Mouse (Mus musculus) thymus, postnatal 0 days (tissue): Measurements from ENCODE around the gene Taok3. TPM values are rescaled to one million over a fixed set of nuclear protein-coding genes. Genes with fewer than 3 reads are reported as not detected.
A peak's percentile ranks its signal among the peaks of the same experiment; 100 is the strongest.

ENCODE experiments used
- DNase-seq: peaks from one replicate; pipeline ENCODE4 v3.0.0-alpha.2; 2015; ENCODE audit warnings: low spot score
- polyA plus RNA-seq: library from polyadenylated mRNA; unstranded; fragments of >200 nt; fragmentation: Nextera tagmentation; extraction: Ambion mirVana; gene quantifications from 2 replicates; pipeline ENCODE4 v1.2.1, GENCODE M21; 2015

Taok3 gene
- polyA plus RNA-seq, 1 experiment from 2014 or later = 68.1 TPM

DNA sequence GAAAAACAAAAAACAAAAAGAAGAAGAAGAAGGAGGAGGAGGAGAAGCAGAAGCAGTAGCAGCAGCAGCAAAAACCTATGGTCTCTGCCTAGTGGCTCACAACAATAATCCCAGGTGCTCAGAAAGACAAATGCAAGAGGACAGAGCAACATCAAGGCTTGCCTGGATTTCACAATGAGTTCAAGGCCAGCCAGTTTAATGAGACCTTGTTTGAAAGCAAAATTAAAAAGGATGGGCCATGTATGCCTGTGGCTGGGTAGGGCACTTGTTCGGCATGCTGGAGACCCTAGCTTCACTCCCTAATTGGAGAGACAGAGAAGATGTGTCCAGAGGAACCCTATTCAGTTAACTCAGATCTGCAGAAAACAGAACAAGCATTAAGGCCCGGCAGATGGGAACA, 2.7 kb upstream of the Taok3 start:
- no peak for DNase-seq

DNA sequence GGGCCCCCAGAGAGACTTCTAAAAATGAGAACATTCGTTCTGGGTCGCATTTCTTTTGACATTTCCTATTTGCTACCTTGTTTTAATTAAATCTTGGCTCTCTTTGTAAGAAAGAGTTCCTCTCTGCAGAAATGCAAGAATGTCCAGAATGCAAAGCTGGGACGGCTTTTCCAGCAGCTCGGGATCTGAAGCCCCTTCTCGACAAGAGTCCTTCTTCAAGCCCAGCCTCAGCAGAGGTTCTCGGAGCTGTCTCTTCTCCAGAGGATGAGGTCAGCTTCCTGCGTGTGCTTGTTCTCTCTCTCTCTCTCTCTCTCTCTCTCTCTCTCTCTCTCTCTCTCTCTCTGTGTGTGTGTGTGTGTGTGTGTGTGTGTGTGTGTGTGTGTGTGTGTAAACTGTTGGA, 2.2 kb upstream of the Taok3 start:
- no peak for DNase-seq

DNA sequence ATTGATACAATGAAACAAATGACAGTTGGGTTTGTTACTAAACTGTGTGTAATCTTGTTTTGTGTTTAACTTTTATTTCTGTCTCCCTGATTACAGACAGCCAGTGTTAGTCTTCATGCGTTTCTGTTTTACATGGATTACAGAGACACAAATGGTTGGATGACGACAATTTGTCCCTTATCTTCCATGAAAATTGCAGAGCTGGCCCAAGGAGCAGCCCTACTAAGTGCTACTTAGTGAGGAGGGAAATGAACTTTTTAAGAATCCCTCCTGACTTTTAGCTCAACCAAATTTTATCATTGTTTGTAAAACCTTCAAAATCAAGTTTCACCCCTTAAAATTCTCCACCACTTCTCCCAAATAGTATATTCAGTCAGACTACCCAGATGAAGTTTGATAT, 1.7 kb upstream of the Taok3 start:
- no peak for DNase-seq

DNA sequence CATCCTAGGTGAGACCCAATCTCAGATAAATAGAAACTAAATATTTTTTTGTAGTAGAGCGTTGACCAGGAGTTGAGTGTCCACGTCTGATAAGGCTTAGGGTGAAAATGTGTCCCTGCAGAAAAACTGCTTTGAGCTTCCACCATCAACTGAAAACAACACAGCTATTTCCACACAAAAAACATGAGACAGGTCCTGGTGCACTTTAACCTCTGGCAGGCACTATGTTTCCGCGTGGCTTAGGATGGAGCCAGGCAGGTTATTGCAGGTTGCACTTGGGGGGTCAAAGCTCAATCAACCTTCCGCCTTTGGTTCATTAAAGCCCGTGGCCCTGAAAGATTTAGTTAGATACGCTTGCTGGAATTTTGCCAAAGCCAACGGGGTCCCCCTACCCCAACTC, 1.1 kb upstream of the Taok3 start:
- DNase-seq = no peak

DNA sequence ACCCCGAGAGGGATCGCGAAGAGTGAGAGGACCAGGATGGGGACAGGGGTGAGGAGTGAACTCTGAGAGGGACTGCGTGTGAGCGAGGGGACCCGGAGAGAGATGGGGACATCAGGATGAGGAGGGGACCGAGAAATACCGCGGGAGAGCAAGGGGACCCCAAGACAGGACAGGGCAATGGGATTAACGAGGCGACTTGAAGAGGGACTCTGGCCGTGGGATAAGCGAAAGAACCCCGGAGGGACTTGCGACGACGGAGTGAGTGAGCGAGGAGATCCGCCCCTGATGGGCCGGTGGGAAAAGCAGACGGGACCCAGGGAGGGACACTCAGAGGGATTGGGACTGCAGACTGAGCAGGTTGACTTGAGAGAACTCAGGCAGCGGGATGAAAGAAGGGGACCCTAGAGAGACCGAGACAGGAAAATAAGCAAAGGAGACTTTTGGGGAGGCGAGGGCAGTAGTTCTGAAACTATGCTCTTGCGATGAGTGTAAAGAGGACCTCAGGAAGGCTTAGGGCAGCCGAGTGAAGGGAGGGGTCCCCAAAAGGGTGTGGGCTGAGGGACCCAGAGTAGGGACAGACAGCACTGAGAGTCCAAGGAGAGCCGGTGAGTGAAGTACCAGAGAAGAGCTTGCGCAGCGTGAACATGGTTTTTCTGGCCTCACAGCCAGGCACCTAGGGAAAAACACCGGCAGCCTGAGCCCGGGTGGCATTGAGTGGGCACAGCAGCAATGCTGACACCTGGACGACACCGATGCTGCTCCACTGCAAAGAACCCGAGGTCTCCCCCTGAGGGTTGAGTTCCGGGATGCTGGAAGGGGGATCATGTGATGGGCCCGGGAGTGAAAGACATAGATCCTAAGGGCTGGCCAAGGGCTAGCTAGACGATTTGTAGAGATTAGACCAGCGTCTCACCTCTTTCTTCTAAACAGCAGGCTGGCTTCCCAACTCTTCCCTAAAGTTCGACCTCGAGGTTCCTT, 849 bp downstream of the Taok3 start:
- DNase-seq = peak; percentile 17

DNA sequence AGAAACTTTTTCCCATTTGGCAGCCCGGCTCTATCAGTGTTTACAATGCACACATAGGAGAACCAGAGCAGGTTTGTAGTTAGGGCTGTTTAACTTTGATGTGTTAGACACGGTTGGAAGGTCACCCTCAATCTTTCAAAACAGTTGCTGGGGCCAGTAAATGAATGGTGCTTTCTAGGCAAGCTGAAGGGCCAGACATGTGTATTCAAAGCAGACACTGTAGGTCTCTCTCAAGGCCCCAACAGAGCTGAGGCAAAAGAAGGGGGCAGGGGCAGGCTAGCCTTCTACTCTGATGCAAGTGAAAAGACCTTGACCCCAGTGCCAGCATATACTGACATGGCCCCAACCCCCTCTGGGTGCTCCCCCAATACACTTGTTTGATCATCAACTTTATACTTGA, 1.7 kb downstream of the Taok3 start:
- DNase-seq = no peak

DNA sequence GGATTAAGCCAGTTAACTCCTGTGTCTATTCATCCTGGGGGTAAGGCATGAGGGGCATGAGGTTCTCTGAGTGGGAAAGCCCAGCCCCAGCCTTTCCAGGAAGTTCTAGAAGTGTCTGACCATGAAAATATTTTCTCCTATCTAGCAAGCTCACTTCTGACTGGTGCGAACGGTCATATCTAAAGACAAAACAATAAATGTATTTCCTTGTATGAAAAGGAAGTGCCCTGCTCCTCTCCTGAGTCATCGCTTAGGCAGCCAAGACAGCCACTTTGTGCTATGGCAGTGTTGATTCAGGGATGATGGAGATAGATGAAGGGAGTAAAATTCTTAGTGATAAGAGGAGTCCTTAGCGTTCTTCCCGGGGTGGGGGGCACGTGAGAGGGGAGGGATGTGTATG, 3.2 kb downstream of the Taok3 start:
- no peak for DNase-seq

DNA sequence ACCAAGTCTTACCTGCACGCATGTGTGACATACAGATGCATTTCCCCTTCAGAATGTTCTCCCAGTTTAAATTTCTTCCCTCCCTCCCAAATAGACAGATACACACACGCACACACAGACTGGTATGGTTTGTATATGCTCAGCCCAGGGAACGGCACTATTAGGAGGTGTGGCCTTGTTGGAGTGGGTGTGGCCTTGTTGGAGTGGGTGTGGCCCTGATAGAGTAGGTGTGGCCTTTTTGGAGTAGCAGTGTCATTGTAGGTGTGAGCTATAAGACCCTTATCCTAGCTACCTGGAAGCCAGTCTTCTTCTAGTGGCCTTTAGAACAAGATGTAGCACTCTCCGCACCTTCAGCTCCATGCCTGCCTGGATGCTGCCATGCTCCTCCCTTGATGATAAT, 3.9 kb downstream of the Taok3 start:
- no peak for DNase-seq

DNA sequence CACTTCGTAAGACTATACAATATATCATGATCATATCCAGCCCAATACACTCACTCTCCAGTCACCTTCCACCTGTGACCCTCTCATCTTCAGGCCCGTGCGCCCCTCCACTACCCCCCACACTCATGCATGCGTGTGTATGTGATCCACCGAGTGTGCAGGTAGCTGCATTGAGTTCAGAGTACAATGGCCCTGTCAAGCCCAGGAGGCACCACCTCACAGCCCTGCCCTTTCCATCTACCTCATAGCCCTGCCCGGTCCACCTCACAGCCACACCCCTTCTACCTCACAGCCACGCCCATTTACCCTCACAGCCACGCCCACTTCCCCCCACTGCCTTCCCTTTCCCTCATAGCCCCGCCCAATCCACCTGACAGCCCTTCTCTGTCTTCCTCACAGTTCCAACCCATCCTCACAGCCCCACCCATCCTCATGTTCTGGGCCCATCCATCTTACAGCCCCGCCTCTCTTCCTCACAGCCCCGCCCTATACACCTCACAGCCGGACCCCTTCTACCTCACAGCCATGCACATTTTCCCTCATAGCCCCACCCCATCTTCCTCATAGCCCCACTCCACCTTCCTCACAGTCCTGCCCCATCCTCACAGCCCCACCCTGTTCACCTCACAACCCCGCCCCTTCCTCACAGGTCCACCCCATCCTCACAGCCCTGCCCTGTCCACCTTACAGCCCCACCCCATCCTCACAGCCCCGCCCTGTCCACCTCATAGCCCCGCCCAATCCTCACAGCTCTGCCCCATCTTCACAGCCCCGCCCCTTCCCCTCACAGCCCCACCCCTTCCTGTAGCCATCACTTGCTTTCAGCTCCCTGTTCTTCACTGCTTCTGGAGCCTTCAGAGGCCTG, 5.8 kb downstream of the Taok3 start:
- no peak for DNase-seq

DNA sequence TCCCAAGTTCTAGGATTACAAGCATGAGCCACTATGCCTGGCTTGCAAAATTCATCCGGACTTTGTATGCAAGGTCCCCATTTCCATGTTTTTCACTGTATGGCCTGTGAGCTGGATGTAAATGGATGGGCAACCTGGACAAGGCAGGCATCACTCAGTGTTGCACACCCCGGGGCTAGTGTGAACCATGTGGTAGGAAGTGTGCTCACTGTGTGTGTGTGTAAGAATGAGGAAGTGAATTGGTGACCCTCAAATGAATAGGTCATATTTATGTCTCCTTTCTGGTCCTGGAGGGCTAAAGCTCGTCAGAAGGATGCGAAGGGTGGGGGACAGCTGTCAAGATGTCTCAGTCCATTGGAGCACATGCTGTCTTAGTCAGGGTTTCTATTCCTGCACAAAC, 7.1 kb downstream of the Taok3 start:
- DNase-seq = no peak

DNA sequence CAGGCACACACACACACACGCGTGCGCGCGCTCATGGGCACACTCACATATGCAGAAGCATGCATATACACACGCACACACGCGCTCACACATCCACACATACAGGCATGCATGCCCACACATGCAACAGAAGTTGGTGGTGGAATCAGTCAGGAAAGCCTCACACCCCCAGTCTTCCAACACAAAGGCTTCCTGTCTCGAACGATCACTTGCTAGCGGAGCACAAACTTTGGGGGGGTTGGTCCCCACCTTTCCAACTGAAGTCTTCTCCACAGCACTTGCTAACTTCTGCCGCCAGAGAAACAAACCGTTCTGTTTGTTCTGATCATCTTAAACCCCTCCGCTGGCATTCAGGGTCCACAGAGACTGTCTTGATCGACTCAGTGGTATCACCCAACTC, 10.8 kb downstream of the Taok3 start:
- peak; percentile 58 for DNase-seq

DNA sequence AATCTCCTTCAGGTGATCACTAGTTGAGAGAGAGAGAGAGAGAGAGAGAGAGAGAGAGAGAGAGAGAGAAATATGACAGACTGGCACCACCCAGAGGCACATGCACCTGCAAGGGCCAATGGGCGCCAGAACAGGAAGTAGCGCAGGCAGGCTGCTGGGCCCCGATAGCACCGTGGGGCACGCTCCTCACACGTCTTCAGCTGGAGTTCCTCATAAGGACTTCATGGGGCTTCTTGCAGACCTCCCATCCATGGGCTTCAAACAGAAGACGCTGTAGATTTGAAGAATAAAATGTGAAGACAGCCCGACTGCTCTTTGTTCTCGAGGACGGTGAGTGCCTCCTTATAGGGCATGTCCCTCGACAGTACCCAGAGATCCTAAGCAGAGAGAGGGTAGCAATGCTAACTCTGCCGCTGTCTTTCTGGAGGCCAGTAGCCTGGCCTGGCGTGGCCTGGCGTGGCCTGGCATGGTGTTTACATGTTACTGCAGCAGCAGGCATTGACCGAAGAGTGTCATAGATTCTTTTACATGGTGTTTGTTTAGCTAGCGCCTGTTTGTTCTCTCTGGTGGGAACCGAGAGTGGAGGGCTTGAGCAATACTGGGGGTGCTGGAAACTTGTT, 13.6 kb downstream of the Taok3 start:
- peak; percentile 89 for DNase-seq

DNA sequence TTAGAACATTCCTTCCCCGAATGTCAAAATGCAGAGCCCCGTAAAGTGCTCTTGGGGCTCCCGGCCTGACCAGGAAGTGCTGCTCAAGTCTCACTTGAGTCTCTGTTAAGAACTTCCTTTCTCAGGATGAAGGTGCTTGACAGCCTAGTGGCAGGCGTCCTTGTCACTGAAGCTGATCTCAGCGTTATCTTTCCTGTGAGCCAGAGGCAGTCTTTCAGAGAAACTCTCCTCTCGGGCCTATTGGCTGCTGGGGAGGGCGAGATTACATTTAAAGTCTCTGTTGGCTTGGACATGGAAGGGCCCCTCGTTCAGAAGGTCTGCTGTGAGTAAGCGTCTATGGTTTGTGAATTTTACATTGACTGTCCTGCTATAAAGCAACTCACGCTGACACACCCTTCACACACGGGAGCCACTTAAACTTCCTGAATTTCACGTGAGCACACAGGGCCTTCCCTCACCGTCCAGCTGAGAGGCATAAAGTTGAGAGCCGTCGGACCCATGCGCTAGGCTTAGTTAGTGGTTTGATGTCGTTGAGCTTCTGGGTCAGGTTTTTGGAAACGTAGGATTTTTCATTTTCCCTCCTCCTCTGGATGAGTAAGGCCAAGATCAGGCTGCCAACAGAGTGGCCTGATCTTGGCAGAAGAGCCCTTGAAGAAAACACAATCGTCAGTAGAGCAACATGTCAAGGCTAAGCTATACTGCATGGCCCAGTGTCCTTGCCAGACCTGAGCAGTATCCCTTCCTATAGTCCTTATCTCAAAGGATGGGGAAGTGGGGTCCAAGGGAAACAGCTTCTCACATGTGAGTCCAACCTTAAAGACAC, 14.3 kb downstream of the Taok3 start:
- DNase-seq = peak; percentile 38

DNA sequence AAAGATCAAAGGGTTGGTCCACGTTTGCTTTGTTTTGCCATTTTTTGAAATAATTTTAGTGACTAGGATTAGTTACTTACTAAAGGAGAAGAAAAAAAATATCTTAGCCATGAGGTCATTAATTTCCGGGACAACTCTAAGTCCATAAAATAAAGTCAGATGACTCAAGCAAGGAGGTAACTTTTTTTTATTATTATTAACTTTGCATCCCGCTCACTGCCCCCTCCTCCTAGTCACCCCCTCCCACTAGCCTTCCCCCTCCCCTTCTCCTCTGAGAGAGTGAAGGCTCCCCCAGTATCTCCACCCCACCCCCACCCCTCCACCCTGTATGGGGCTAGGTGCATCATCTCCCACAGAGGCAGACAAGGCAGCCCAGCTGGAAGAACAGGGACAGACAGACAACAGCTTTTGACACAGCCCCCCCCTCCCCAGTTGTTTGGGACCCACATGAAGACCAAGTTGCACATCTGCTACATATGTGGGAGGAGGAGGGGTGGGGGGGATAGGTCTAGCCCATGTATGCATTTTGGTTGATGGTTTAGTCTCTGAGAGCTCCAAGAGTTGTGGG, 15.0 kb downstream of the Taok3 start:
- peak; percentile 48 for DNase-seq

DNA sequence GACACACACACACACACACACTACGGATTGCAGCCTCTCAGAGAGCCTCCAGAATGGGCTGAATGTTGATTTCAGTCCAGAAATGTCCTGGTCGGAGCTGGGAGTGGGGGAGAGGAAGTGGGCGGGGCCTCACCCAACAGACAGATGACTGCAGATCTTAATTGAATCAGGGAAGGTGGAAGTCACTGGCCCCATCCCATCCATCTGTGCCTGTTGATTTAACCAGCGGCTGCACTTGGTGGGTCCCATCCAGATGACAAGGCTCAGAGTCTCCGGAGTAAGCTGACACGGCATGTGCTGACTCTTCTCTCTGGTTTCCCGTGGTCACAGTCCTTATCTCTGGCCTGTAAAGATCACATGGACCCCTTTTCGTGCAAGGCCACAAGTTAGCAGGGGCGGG, 15.9 kb downstream of the Taok3 start:
- peak; percentile 47 for DNase-seq

DNA sequence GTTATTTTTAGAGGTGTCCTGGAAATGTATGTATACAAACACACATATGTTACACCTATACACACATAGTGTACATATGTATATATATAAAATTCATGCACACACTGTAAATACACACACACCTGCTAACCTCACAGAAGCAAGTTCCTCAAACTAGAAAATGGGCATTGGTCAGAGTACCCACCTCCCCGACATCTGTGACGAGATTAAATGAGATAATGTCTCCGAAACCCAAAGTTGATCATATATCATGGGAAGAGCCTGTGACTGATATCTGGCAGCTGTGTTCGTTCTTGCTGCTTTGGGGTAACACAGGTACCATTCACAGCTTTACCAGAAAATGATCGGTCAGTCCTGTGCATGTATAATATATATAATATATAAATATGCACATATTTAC, 16.6 kb downstream of the Taok3 start:
- no peak for DNase-seq

DNA sequence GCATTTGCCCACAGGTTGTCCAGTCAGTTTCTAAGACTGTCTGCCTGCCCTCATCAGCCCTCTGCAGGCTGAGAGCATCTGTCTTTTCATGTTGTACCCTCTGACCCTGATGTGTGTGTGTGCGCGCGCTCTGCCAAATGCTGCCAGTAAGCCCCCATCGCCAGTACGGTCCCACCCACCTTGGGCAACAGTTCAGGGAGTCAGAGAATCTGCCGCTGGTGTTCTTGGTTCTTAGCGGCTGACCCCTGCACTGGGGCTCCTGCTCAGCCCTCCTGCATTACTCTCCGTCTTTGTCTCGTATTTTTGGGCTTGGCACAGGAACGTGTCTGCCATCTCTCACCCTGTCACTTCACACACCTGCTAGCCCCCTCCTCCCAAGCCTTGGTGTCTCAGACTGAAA, 17.1 kb downstream of the Taok3 start:
- DNase-seq = no peak

DNA sequence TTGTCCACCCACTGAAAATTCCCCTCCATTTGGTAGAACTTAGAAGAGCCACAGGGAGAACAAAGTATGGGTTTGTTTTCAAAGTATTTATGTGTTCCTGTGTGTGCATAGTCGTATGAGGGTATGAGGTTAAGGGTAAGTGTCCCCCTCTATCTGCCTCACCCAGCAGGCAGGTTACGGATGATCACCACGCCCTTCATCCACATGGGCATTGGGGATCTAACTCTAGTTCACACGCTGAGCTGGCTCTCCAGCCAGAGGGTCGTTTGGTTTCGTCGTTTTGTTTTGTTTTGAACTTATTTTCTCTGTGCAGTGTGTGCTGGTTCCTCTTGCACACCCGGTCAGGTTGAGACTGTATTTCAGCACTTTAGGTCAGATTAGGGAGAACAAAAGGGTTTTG, 17.7 kb downstream of the Taok3 start:
- no peak for DNase-seq

DNA sequence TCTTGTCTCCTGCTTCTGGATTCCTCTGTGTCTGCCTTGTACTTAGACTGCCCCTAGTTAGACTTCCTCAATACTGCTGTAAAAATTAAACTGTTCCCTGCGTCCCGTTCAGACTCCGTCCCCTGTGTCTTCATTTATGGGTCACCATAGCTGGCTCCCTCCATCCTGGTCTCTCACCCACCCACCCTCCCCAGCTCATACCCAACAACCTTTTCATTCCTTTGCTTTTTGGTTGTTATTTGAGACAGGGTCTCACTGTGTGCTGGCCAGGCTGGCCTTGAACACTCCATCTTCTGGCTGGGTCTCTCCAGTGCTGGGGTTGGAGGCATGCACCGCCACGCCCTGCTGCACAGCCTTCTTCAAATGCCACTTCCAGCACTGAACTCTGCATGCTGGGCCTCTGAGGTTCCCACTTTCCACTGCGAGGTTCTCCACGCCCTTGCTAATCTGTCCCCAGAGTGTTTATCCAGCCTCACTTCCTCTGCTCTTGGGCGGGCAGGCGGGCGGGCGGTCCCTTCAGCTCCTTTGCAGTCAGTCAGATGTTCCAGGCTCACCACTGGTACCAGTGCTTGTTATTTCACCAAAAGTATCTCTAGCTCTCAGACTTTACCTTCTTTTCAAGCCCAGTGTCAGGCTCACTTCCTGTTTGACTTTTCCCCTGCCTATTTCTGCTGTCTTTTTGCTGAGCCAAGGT, 18.5 kb downstream of the Taok3 start:
- DNase-seq = peak; percentile 36

DNA sequence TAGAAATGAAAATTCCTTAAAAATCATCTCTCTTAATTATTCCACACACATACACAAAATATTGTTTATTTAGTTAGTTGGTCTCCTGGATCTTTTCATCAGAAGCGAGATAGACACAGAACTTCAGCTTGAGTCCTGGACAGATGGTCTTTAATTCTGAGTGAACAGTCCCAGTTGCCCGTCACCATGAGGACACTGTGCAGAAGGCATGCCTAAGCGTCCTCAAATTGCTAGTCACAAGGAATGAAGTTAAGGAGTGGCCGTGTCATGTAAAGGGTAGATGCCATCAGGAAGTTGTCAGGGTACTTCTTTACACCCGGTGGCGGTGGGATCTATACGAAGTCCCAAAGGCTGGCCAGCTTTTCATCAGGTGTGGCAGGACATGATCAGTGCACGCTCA, 19.9 kb downstream of the Taok3 start:
- no peak for DNase-seq
